Mouse (Mus musculus): ENCODE data around the gene Prkn.

DNA sequence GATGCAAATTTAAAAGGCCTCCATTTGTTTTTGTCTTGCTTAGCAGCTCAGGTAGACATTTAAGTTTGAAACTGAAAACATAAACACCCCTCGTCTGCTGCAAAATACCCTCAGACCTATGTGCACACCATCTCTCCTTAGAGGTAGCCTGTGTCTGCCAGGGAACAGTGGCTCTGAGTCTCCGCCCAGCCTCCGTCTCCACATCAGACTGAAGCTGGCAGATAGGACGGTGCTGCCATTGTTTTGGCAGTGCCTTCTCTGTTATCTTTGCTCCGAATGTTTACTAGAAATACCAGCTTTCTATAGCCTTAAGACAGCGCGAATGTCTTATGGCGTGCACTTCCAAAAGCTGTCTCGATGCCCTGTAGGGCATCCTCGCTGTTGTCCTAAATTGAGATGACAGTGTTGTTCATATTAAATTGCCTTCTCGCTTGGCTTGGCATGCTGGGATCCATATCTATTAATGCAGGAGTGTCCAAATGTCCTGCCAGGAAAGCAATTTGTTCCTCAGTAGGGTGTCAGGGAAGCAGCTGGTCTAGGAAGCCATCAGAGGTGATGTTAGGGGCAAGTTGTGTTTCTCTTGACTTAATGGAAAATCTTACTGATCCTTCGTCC lies 1047.5 kb downstream of the Prkn start:
- TF ChIP-seq MXI1 (IDR thresholded peaks at IDR 0.05; ENCODE audit: low read depth, low read length) = no peak
- TF ChIP-seq MEF2A (IDR thresholded peaks at IDR 0.05; ENCODE audit: extremely low read depth, insufficient replicate concordance, low read depth, low read length, poor library complexity, severe bottlenecking) = no peak
- TF ChIP-seq MAFK (IDR thresholded peaks at IDR 0.05; ENCODE audit: borderline replicate concordance, low read depth, low read length) = no peak
- TF ChIP-seq CTCF (IDR thresholded peaks at IDR 0.05 in 2 of 3, conservative IDR thresholded peaks at IDR 0.05 in 1 of 3; ENCODE audit: control insufficient read depth in 1 of 3, insufficient read depth in 1 of 3, low read depth in 2 of 3, low read length in 3 of 3, poor library complexity in 1 of 3, severe bottlenecking in 1 of 3) = no peak
- TF ChIP-seq POLR2A (IDR thresholded peaks at IDR 0.05; ENCODE audit: control insufficient read depth in 1 of 2, insufficient read depth in 1 of 2, low read depth in 1 of 2, low read length in 2 of 2, poor library complexity in 1 of 2) = no peak
- TF ChIP-seq CHD1 (IDR thresholded peaks at IDR 0.05; ENCODE audit: low read depth, low read length) = no peak
- TF ChIP-seq UBTF (IDR thresholded peaks at IDR 0.05; ENCODE audit: borderline replicate concordance, insufficient read depth, low read depth, low read length) = no peak
- no peak for TF ChIP-seq SMC3 (IDR thresholded peaks at IDR 0.05; ENCODE audit: low read depth, low read length)
- no peak for TF ChIP-seq TCF12 (IDR thresholded peaks at IDR 0.05; ENCODE audit: low read depth, low read length)
- no peak for TF ChIP-seq E2F4 (IDR thresholded peaks at IDR 0.05; ENCODE audit: borderline replicate concordance, low read depth, low read length)
- no peak for TF ChIP-seq BHLHE40 (IDR thresholded peaks at IDR 0.05; ENCODE audit: borderline replicate concordance, low read depth, low read length)

All from MEL (cell line).